Mouse (Mus musculus) heart, adult 2 months (tissue): ENCODE measurements around the gene Map3k10. TPM values are rescaled to one million over a fixed set of nuclear protein-coding genes. Genes with fewer than 3 reads are reported as not detected.
"Not testable (repeated sequence)": the region's sequence is repeated elsewhere in the genome, so short reads cannot be mapped to it uniquely, and the experiment has no call there.

Source experiments
- DNase-seq, 2 experiments: peaks; one replicate each; pipeline ENCODE4 v3.0.0; 2021
- H3K27ac ChIP-seq: fragments of 200-600 bp; 2 replicates; pipeline ENCODE4 v1.8.1; 2022
- H3K27me3 ChIP-seq: fragments of 200-500 bp; 2 replicates; pipeline ENCODE4 v1.6.1; 2012; ENCODE audit warnings: mild to moderate bottlenecking, low read length, inconsistent platforms, mixed read lengths; ENCODE audit not compliant: control insufficient read depth, insufficient read depth
- H3K36me3 ChIP-seq: fragments of 200-500 bp; 2 replicates; pipeline ENCODE4 v1.6.1; 2012; ENCODE audit warnings: low read length, inconsistent platforms; ENCODE audit not compliant: control insufficient read depth, insufficient read depth
- H3K4me1 ChIP-seq: fragments of 200-500 bp; 2 replicates; pipeline ENCODE4 v1.6.1; 2011; ENCODE audit warnings: low read length; ENCODE audit not compliant: control insufficient read depth, insufficient read depth
- H3K4me3 ChIP-seq: fragments of 200-600 bp; 2 replicates; pipeline ENCODE4 v1.8.1; 2022
- H3K79me2 ChIP-seq: fragments of 200-500 bp; replicated peaks from 2 replicates; pipeline ENCODE4 v1.6.1; 2012; ENCODE audit warnings: mild to moderate bottlenecking, inconsistent platforms, low read length, moderate library complexity, mixed read lengths; ENCODE audit not compliant: control insufficient read depth, insufficient read depth
- H3K9ac ChIP-seq: fragments of 200-500 bp; 2 replicates; pipeline ENCODE4 v1.6.1; 2012; ENCODE audit warnings: low read depth, mild to moderate bottlenecking, control low read depth, inconsistent platforms, low read length, mixed read lengths
- CTCF ChIP-seq: fragments of 200-600 bp; IDR thresholded peaks from 2 replicates; pipeline ENCODE4 v1.8.1; 2022; ENCODE audit warnings: antibody characterized with exemption, mild to moderate bottlenecking, moderate library complexity
- EP300 ChIP-seq: fragments of 200-500 bp; IDR thresholded peaks from 2 replicates; pipeline ENCODE4 v1.6.1; 2011; ENCODE audit warnings: low read depth, low read length, control low read depth; ENCODE audit not compliant: insufficient read depth
- POLR2A ChIP-seq: fragments of 200-500 bp; IDR thresholded peaks from 2 replicates; pipeline ENCODE4 v1.6.1; 2011; ENCODE audit warnings: mild to moderate bottlenecking, low read depth, low read length, control low read depth; ENCODE audit not compliant: insufficient read depth
- WGBS: fragments of 180-500 bp; shearing (Covaris S2); methylation state at CpG from one replicate; pipeline ENCODE4 v1.1.7; 2018; 5-methylcytosine and 5-hydroxymethylcytosine counted together
- intact Hi-C: fragments of 180-260 bp; cut with DNase I; formaldehyde crosslinking; loops from one replicate; pipeline ENCODE4 v1.15.1; 2025
- polyA plus RNA-seq: library from polyadenylated mRNA; depleted of rRNA; stranded (reverse); fragments of >200 nt; gene quantifications from 2 replicates; pipeline ENCODE4 v1.2.3, GENCODE M21; 2012
- total RNA-seq, 2 experiments: library from RNA; stranded (reverse); gene quantifications; 2 replicates each; pipeline ENCODE4 v1.2.3; 2021

Map3k10 gene
- total and polyA plus RNA-seq, 3 experiments: 14.6 to 21.7 (median 20.6) TPM

GRCm38 (mm10) chr7:27634691-27635090, 39.7 kb downstream of the Map3k10 start:
- H3K79me2 ChIP-seq: no peaks in the 10 kb centered on the region
- intact Hi-C loops: no loop called here
- TF ChIP-seq CTCF (no peak), EP300 (no peak), POLR2A (no peak)
- H3K27me3 ChIP-seq: no peaks in the 10 kb centered on the region
- H3K9ac ChIP-seq: no peak overlapping the region
- H3K4me1 ChIP-seq: no peaks in the 10 kb centered on the region
- H3K36me3 ChIP-seq: no peaks in the 10 kb centered on the region
- H3K27ac ChIP-seq: no peak overlapping the region
- 92% methylated on average over 6 of the region's 6 CpGs for whole genome bisulfite sequencing
- no peak for DNase-seq
- H3K4me3 ChIP-seq: no peak overlapping the region

GRCm38 (mm10) chr7:27633166-27633565, 41.2 kb downstream of the Map3k10 start:
- H3K79me2 ChIP-seq: no peaks in the 10 kb centered on the region
- H3K4me1 ChIP-seq: no peaks in the 10 kb centered on the region; the same call in 1 of the 2 replicates
- no peaks in the 10 kb centered on the region for H3K36me3 ChIP-seq
- H3K4me3 ChIP-seq: no peak overlapping the region
- TF ChIP-seq EP300: no peak
- TF ChIP-seq CTCF: no peak
- TF ChIP-seq POLR2A: no peak
- no peak overlapping the region for H3K9ac ChIP-seq
- DNase-seq: no peak
- WGBS: 93% methylated on average over 6 of the region's 6 CpGs
- intact Hi-C loops: no loop called here
- no peak overlapping the region for H3K27ac ChIP-seq
- no peaks in the 10 kb centered on the region for H3K27me3 ChIP-seq

GRCm38 (mm10) chr7:27631439-27631838, 43.0 kb downstream of the Map3k10 start:
- intact Hi-C loops: no loop called here
- peaks cover 2% of the 10 kb centered on the region; the same call in 1 of the 2 replicates for H3K4me1 ChIP-seq
- TF ChIP-seq EP300 (no peak), POLR2A (no peak), CTCF (no peak)
- no peak for DNase-seq
- no peak overlapping the region for H3K9ac ChIP-seq
- H3K4me3 ChIP-seq: no peak overlapping the region
- H3K27ac ChIP-seq: no peak overlapping the region
- no peaks in the 10 kb centered on the region for H3K79me2 ChIP-seq
- no peaks in the 10 kb centered on the region for H3K27me3 ChIP-seq
- WGBS: 93% methylated on average over 4 of the region's 4 CpGs
- no peaks in the 10 kb centered on the region for H3K36me3 ChIP-seq

GRCm38 (mm10) chr7:27628816-27629215, 45.6 kb downstream of the Map3k10 start:
- DNase-seq, H3K79me2 ChIP-seq, H3K4me3 ChIP-seq, H3K36me3 ChIP-seq, H3K27ac ChIP-seq, H3K9ac ChIP-seq, H3K4me1 ChIP-seq, H3K27me3 ChIP-seq, intact Hi-C loops: not testable (repeated sequence)
- 84% methylated on average over 7 of the region's 7 CpGs for WGBS

- no peak overlapping the region for H3K27ac ChIP-seq
- 48% methylated on average over 6 of the region's 6 CpGs for WGBS
- no peak overlapping the region for H3K4me3 ChIP-seq
- TF ChIP-seq CTCF (0 out of 2 replicates have a peak, but pooled peaks have one; percentile 5), POLR2A (no peak), EP300 (0 out of 2 replicates have a peak, but pooled peaks have one; percentile 19)
- no peaks in the 10 kb centered on the region for H3K79me2 ChIP-seq
- peaks cover 2% of the 10 kb centered on the region; the same call in 1 of the 2 replicates for H3K4me1 ChIP-seq
- no peaks in the 10 kb centered on the region for H3K27me3 ChIP-seq
- DNase-seq: peak in 1 of 2 experiments; percentile 68
- H3K9ac ChIP-seq: no peak overlapping the region
- no peaks in the 10 kb centered on the region for H3K36me3 ChIP-seq
- intact Hi-C loops: no loop called here
These were observed 46.2 kb downstream of the Map3k10 start for GRCm38 (mm10) chr7:27628190-27628589.

GRCm38 (mm10) chr7:27627707-27628106, 46.7 kb downstream of the Map3k10 start:
- Histone ChIP-seq H3K27ac (no peak overlapping the region), H3K79me2 (no peaks in the 10 kb centered on the region)
- intact Hi-C loops: no loop called here

More at GRCm38 (mm10) chr7:27627707-27628106, 46.7 kb downstream of the Map3k10 start:
- TF ChIP-seq POLR2A (no peak), EP300 (no peak), CTCF (no peak)
- Histone ChIP-seq H3K27me3 (no peaks in the 10 kb centered on the region), H3K9ac (no peak overlapping the region), H3K4me3 (no peak overlapping the region), H3K36me3 (no peaks in the 10 kb centered on the region), H3K4me1 (peaks cover 2% of the 10 kb centered on the region; the same call in 1 of the 2 replicates)
- 80% methylated on average over 7 of the region's 7 CpGs for WGBS
- DNase-seq: no peak
